Mouse (Mus musculus): ENCODE data around the gene 2310030G06Rik.

DNA sequence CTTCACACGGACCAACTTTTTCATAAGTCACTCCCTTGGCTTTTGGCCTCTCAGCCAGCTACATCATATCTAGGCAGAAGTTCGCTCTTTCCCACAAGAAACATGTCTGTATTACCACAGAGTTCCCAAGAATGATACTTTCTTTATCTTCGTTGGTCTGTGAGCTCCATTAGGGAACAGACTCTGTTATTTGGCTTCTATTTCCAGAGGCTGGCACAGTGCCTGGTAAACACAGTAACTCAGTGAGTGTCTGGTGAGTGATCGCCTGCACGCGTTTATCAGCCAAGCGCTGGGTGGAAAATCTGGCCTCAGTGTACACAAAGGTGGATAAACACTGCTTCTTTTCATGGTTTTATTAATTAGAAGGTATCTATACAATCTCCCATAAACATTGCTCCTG is 22.9 kb downstream of the 2310030G06Rik start:
- no peak for TF ChIP-seq CTCF (IDR thresholded peaks at IDR 0.05; ENCODE audit: low read depth)
- no peak for TF ChIP-seq EP300 (IDR thresholded peaks at IDR 0.05; ENCODE audit: low read depth)
